Mouse (Mus musculus): ENCODE measurements around the gene Avpr1b. TPM values are rescaled to one million over a fixed set of nuclear protein-coding genes. Genes with fewer than 3 reads are reported as not detected.

The Avpr1b gene
- not detected in 2 replicates for total RNA-seq (2012; rRNA removed)

DNA sequence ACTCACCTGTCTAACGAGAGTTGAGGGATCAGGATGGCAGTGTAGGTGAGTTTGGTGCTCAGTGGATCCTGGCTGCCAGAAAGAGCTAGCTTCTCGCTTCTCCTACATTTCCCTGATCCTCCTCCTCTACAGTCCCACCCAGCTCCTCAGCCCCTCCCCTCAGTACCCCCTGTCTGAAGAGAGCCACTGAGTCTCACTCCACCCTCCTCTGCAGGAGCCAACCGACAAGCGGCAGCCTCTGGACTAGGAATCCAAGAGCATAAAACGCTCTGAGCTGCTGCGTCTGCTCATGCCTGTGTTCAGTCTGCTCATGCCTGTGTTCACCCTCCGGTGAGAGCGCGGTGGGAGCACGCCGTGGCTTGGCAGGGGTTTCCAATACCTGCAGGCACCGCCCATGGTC is at the start of gene Avpr1b:
Gene Avpr1b (plus strand): TSS at position 335 of the 400 bp plus-strand sequence.
- DNase-seq (ENCODE audit: low read depth, low spot score): peak; percentile 31
- in situ Hi-C loops (cut with MboI; ENCODE audit: low sequenced_read_pairs in 2 of 2, unreplicated experiment in 2 of 2): no loop called here
- Histone ChIP-seq H3K9me3 (ENCODE audit: control insufficient read depth, insufficient read depth, low read depth, low read length) (no peaks in the 10 kb centered on the region), H3K36me3 (ENCODE audit: control insufficient read depth, insufficient read depth, low read length, poor library complexity, severe bottlenecking) (no peaks in the 10 kb centered on the region), H3K27ac (ENCODE audit: insufficient read depth, low read depth, low read length, poor library complexity, severe bottlenecking) (no peak within 1 kb of the TSS), H3K9ac (ENCODE audit: insufficient read depth, low read depth, low read length, poor library complexity, severe bottlenecking) (0 out of 2 replicates have a peak within 1 kb of the TSS, but pooled peaks have one; percentile 14), H3K4me1 (ENCODE audit: control insufficient read depth in 2 of 2, insufficient read depth in 2 of 2, low read length in 2 of 2, poor library complexity in 1 of 2) (0 out of 4 replicates have a peak, but pooled peaks cover 0 to 2% of the 10 kb centered on the region in 2 experiments), H3K4me3 (ENCODE audit: insufficient read depth in 1 of 2, low read depth in 1 of 2, low read length in 2 of 2, poor library complexity in 1 of 2, severe bottlenecking in 1 of 2) (peak within 1 kb of the TSS; percentile 6 to 40; a peak in 3 of 4 replicates)
- no peak for TF ChIP-seq ZC3H11A (IDR thresholded peaks at IDR 0.05; ENCODE audit: borderline replicate concordance, low read depth, low read length)

DNA sequence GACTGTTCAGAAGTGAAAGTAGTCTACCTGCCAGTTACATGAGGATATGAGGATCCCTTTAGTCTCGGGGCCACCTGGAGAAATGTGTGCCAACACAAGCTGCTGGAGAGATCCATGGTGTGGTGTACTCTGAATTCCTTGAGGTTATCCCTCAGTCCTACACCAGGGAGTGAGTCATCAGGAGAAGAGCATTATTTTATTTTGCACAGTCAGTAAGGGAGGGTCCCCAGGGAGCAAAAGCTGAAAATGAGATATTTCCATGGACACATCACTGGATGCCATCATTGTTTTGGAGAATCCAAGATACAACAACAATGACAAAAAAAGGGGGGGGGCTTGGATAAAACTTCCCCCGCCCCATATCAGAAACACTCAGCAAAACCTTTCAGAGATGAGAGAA is 47.1 kb upstream of the Avpr1b start:
- DNase-seq (ENCODE audit: low read depth, low spot score): no peak
- Histone ChIP-seq H3K9ac (ENCODE audit: insufficient read depth, low read depth, low read length, poor library complexity, severe bottlenecking) (no peak overlapping the region), H3K36me3 (ENCODE audit: control insufficient read depth, insufficient read depth, low read length, poor library complexity, severe bottlenecking) (no peaks in the 10 kb centered on the region), H3K27ac (ENCODE audit: insufficient read depth, low read depth, low read length, poor library complexity, severe bottlenecking) (no peak overlapping the region), H3K4me1 (ENCODE audit: control insufficient read depth in 2 of 2, insufficient read depth in 2 of 2, low read length in 2 of 2, poor library complexity in 1 of 2) (peaks cover 3 to 7% of the 10 kb centered on the region in 2 experiments; a peak in 2 of 4 replicates), H3K4me3 (ENCODE audit: insufficient read depth in 1 of 2, low read depth in 1 of 2, low read length in 2 of 2, poor library complexity in 1 of 2, severe bottlenecking in 1 of 2) (no peak overlapping the region), H3K9me3 (ENCODE audit: control insufficient read depth, insufficient read depth, low read depth, low read length) (no peaks in the 10 kb centered on the region)
- TF ChIP-seq HCFC1 (IDR thresholded peaks at IDR 0.05; ENCODE audit: borderline replicate concordance, insufficient read depth, low read length) (no peak), ZC3H11A (IDR thresholded peaks at IDR 0.05; ENCODE audit: borderline replicate concordance, low read depth, low read length) (no peak), MAFK (IDR thresholded peaks at IDR 0.05; ENCODE audit: insufficient read depth, low read depth, low read length) (no peak), CHD2 (IDR thresholded peaks at IDR 0.05; ENCODE audit: low read depth, low read length) (no peak), ZNF384 (IDR thresholded peaks at IDR 0.05; ENCODE audit: low read depth, low read length) (no peak)
- in situ Hi-C loops (cut with MboI; ENCODE audit: low sequenced_read_pairs in 2 of 2, unreplicated experiment in 2 of 2): loop anchor here (10.0 to 25.0 kb wide), 2 partner anchors 257 to 265 kb away; partner anchors contain the start of gene Ikbke (in 1 of the 2)

DNA sequence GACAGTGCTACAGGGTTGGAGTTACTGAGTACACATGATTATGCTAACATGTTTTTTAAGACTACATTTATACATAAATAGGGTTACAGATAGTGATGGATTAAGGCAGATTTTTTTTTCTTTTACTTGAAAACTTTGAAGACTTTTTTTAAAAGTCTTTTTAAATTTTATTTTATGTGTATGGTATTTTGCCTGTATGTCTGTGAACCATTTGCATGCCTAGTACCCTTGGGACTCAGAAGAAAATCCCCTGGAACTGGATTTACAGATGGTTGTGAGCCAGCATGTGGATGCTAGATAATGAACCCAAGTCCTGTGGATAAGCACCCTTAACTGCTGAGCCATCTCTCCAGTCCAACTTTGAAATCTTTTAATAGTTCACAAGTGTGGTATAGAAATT is 45.6 kb upstream of the Avpr1b start:
- TF ChIP-seq ZNF384 (IDR thresholded peaks at IDR 0.05; ENCODE audit: low read depth, low read length) (no peak), MAFK (IDR thresholded peaks at IDR 0.05; ENCODE audit: insufficient read depth, low read depth, low read length) (no peak), ZC3H11A (IDR thresholded peaks at IDR 0.05; ENCODE audit: borderline replicate concordance, low read depth, low read length) (no peak), HCFC1 (IDR thresholded peaks at IDR 0.05; ENCODE audit: borderline replicate concordance, insufficient read depth, low read length) (no peak), CHD2 (IDR thresholded peaks at IDR 0.05; ENCODE audit: low read depth, low read length) (no peak)
- in situ Hi-C loops (cut with MboI; ENCODE audit: low sequenced_read_pairs in 2 of 2, unreplicated experiment in 2 of 2): loop anchor here (10.0 to 25.0 kb wide), 2 partner anchors 259 to 266 kb away; partner anchors contain the start of gene Ikbke (in 1 of the 2)

DNA sequence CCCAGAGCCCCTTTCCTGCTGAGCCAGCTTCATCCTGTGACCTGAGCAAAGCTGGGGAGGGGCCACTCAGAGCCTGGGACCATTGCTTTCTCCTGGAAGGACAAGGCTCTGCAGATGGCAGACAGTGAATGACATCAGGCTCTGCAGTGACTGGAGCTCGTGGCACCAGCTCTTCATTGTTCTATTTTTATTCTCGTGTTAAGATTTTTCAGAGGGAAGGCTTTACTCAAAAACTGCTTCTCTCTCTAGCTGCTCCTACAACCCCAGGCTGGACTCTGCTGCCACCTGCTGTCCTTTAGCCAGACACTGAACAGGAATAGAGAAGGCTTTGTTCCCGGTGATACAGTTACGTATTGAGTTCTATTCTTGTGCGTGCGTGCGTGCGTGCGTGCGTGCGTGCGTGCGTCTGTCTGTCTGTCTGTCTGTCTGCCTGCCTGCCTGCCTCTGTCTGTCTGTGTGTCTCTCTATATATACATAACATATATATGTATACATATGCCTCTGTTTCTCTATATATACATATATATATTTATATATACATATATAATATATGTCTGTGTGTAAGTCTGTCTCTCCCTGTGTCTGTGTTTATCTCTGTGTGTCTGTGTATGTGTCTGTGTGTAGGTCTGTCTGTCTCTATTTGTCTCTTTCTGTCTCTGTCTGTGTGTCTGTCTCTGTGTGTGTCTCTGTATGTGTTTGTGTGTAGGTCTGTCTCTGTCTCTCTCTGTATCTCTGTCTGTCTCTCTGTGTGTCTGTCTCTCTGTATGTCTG is 43.8 kb upstream of the Avpr1b start:
- DNase-seq (ENCODE audit: low read depth, low spot score): peak; percentile 68
- in situ Hi-C loops (cut with MboI; ENCODE audit: low sequenced_read_pairs in 2 of 2, unreplicated experiment in 2 of 2): loop anchor here (10.0 to 25.0 kb wide), 2 partner anchors 260 to 268 kb away; partner anchors contain the start of gene Ikbke (in 1 of the 2)
- H3K9me3 ChIP-seq (ENCODE audit: control insufficient read depth, insufficient read depth, low read depth, low read length): no peaks in the 10 kb centered on the region
- TF ChIP-seq CHD2 (IDR thresholded peaks at IDR 0.05; ENCODE audit: low read depth, low read length) (no peak), ZC3H11A (IDR thresholded peaks at IDR 0.05; ENCODE audit: borderline replicate concordance, low read depth, low read length) (peak; percentile 76; the same call in 1 of the 2 replicates)
- no peaks in the 10 kb centered on the region for H3K36me3 ChIP-seq (ENCODE audit: control insufficient read depth, insufficient read depth, low read length, poor library complexity, severe bottlenecking)
- H3K4me1 ChIP-seq (ENCODE audit: control insufficient read depth in 2 of 2, insufficient read depth in 2 of 2, low read length in 2 of 2, poor library complexity in 1 of 2): peaks cover 0 to 3% of the 10 kb centered on the region in 2 experiments; a peak in 1 of 4 replicates
- H3K4me3 ChIP-seq (ENCODE audit: insufficient read depth in 1 of 2, low read depth in 1 of 2, low read length in 2 of 2, poor library complexity in 1 of 2, severe bottlenecking in 1 of 2): no peak overlapping the region
- H3K27ac ChIP-seq (ENCODE audit: insufficient read depth, low read depth, low read length, poor library complexity, severe bottlenecking): no peak overlapping the region
- no peak overlapping the region for H3K9ac ChIP-seq (ENCODE audit: insufficient read depth, low read depth, low read length, poor library complexity, severe bottlenecking)

More for the DNA sequence above, 45.6 kb upstream of the Avpr1b start:
- Histone ChIP-seq H3K9ac (ENCODE audit: insufficient read depth, low read depth, low read length, poor library complexity, severe bottlenecking) (no peak overlapping the region), H3K27ac (ENCODE audit: insufficient read depth, low read depth, low read length, poor library complexity, severe bottlenecking) (no peak overlapping the region), H3K9me3 (ENCODE audit: control insufficient read depth, insufficient read depth, low read depth, low read length) (no peaks in the 10 kb centered on the region), H3K4me3 (ENCODE audit: insufficient read depth in 1 of 2, low read depth in 1 of 2, low read length in 2 of 2, poor library complexity in 1 of 2, severe bottlenecking in 1 of 2) (no peak overlapping the region), H3K4me1 (ENCODE audit: control insufficient read depth in 2 of 2, insufficient read depth in 2 of 2, low read length in 2 of 2, poor library complexity in 1 of 2) (peaks cover 3 to 5% of the 10 kb centered on the region in 2 experiments; a peak in 2 of 4 replicates), H3K36me3 (ENCODE audit: control insufficient read depth, insufficient read depth, low read length, poor library complexity, severe bottlenecking) (no peaks in the 10 kb centered on the region)
- no peak for DNase-seq (ENCODE audit: low read depth, low spot score)

All from ES-E14 (cell line).